Mouse (Mus musculus): Measurements from ENCODE around the gene Galnt12. TPM values are rescaled to one million over a fixed set of nuclear protein-coding genes. Genes with fewer than 3 reads are reported as not detected.

Galnt12 gene
- total RNA-seq, 4 experiments from 2014 or later = 0.12 to 0.16 TPM; not detected in 2

GRCm38 (mm10) chr4:47150806-47151205, 59.1 kb downstream of the Galnt12 start:
- DNase-seq (ENCODE audit: low spot score in 2 of 2) = no peak

GRCm38 (mm10) chr4:47151553-47152183, 60.0 kb downstream of the Galnt12 start:
- DNase-seq (ENCODE audit: low spot score in 2 of 2) = peak; percentile 37 to 47

- DNase-seq (ENCODE audit: low spot score in 2 of 2) = no peak
These were observed 69.5 kb downstream of the Galnt12 start for GRCm38 (mm10) chr4:47161103-47161755.

GRCm38 (mm10) chr4:47161756-47162587, 70.3 kb downstream of the Galnt12 start:
- DNase-seq (ENCODE audit: low spot score in 2 of 2) = no peak

- DNase-seq (ENCODE audit: low spot score in 2 of 2) = no peak
These were observed 80.6 kb downstream of the Galnt12 start for GRCm38 (mm10) chr4:47172314-47172713.

Other genes with a start within 250 kb of the Galnt12 start
- gene Gabbr2, start 100.0 kb upstream of the Galnt12 start, total RNA-seq (2022) = under 1 TPM in 2 of 4 experiments, not detected in 2; 0.05 to 0.17 TPM
- gene Anks6, start 34.5 kb upstream of the Galnt12 start, total RNA-seq (2022) = 1 to 10 TPM in 2 of 4 experiments, under 1 TPM in 2; 0.78 to 1.7 (median 1.1) TPM
- gene Col15a1, start 116.3 kb downstream of the Galnt12 start, total RNA-seq (2022) = 10 to 100 TPM in 3 of 4 experiments, 1 to 10 TPM in 1; 9.7 to 30.8 (median 14.9) TPM